Mouse (Mus musculus) liver, postnatal 0 days (tissue): ENCODE measurements around the gene Slamf8.

Experiments used
- CTCF ChIP-seq: sonication (generic); IDR thresholded peaks from 2 replicates; pipeline ENCODE4 v1.5.1; 2016; ENCODE audit warnings: antibody characterized with exemption, low read depth
- EP300 ChIP-seq: IDR thresholded peaks from 2 replicates; pipeline ENCODE4 v1.6.1; 2016; ENCODE audit warnings: antibody characterized with exemption, low read depth, mild to moderate bottlenecking

DNA sequence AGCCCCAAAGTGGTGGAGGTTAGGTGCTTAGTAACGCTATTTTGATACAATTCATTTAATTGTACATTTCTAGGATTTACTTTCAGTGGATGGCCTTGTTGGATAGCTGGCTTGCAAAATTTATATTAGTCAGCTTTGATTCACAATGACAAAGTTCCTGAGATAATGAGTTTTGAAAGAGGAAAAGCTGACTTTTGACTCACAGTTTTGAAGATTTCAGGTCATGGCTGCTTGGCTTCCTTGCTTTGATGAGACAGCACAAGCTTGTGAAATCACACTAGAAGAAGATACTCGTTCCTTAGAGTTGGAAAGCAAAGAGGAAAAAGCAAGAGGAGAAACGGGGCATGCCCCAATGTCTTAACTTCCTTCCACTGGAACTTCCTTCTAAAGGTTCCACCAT lies 24.2 kb downstream of the Slamf8 start:
- TF ChIP-seq CTCF (no peak), EP300 (no peak)
